Mouse (Mus musculus) gastrocnemius, postnatal 25 days (tissue): ENCODE data around the gene Tlr6. TPM values are rescaled to one million over a fixed set of nuclear protein-coding genes. Genes with fewer than 3 reads are reported as not detected.
A peak's percentile ranks its signal among the peaks of the same experiment; 100 is the strongest.

Experiments
- DNase-seq: peaks from one replicate; pipeline ENCODE4 v3.0.0; 2022
- long read RNA-seq, 2 experiments: library from polyadenylated mRNA; stranded (forward); transcript quantifications; one replicate each; pipeline ENCODE4 v2.0.0; 2021
- total RNA-seq, 2 experiments: library from RNA; stranded (reverse); gene quantifications; 1 replicate in 1 of 2; 2 replicates in 1 of 2; pipeline ENCODE4 v1.2.3; 2021

Gene Tlr6
- 1 to 10 TPM in 1 of 2 experiments, under 1 TPM in 1; 0.92 to 1.2 TPM for total RNA-seq
- long read RNA-seq, experiment 1 = 0 reads
- long read RNA-seq, experiment 2 = 0 reads

DNA sequence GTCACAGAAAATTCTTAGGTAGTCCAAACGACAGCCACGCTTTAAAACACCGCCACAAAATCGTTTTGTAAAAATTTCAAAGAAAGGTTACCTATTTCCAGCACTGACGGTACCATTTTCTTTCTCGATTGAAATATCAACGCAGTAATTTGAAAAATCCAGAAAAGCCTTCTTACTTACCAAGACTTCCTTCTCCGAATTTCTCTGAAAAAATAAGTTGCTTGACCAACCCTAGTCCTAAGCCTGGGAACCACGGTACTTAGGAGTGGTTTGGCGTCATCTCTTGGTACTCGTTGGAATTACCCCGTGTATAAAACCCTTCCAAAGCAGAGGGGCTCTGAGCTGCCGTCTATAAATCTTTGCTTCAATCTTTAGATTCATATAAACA lies at the start of gene Tlr6:
Tlr6 (minus strand) TSS at position 255 of the 388 bp plus-strand sequence.
- no peak for DNase-seq

DNA sequence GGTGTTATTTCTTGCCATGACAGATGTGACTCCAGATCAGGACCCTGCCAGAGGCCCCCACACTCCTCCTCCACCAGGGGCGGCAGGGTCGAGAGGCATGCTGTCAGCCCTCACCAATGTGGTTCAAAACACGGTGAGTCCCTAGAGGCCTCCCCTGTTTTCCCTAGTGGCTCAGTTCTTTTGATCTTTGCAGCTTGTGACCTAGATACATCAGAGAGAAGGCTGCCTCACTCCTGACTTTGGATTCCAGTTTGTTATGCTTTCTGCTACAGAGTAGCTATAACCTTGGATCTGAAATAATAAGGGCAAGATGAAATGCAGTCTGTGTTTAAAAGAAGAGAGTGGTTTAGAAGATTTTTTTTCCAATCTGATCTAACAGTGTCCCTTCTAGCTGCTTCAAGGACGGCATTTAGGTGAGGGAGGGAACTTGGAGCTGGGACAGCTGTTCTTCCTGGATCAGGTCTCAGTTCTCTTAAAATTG lies 46.2 kb upstream of the Tlr6 start:
- DNase-seq = no peak

- no peak for DNase-seq
Measured at GRCm38 (mm10) chr5:65005251-65005650, 45.4 kb upstream of the Tlr6 start.

DNA sequence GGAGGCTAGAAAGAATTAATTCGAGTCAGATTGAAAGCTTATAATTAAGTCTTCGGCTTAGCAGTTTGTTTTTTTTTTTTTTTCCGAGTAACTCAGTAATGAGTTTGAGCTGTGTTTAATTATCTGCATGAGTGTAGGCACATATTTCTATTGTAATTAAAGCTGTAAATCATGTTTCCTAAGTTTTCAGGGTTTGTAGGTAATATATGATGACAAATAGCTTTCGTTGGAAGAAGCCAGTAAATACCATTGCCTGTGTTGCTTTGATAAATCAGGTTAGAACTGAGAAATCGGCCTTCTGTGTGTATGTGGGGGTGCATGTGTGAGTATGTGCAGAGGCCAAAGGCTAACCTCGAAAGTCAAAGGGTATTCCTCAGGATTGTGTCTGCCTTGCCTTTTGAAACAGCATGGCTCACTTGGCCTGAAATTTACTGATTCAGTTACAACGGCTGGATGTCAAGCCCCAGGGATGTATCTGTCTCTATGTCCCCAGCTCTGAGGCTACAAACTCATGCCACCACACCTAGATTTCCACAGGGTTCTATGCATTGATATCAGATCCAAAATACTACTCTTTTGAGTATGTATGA lies 44.1 kb upstream of the Tlr6 start:
- DNase-seq = no peak

DNA sequence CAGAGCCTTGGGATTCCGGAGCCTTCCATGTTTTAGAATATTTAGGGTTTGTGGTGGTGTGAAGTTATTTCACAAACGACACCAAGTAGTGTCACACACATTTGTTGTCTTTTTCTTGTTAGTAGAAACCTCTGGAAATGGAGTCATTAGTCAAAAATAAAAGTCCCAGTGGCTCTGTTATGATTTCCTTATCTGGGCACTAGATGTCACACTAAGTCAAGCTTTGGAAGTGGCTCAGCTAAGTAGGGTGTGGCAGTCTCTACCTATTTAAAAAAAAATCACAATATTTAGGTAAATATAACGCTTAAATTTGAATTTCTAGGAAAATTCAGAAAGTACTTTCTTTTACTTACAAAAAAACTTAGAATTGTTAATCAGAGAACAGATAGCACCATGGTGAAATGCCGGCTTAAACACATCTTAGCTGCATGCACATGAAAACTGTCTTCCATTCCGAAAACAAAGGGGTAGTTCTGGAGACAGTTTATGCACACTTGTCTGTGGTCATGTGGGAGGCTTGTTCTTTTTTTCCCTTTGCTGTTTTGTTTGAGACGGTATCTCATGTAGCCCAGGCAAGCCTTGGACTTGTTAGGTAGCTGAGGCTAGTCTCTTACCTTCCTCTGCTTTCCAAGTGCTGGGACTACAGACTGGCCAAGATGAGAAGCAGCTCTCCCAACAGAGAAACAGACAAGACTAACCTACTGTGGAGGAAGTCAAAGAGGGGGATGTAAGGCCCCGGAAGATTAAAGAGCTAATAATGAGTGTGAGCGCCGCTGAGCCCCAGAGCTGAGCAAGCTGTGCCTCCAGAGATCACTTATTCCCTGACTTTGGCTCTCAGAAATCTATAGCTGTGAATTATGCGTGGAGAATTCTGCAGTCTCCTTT lies 43.3 kb upstream of the Tlr6 start:
- no peak for DNase-seq

DNA sequence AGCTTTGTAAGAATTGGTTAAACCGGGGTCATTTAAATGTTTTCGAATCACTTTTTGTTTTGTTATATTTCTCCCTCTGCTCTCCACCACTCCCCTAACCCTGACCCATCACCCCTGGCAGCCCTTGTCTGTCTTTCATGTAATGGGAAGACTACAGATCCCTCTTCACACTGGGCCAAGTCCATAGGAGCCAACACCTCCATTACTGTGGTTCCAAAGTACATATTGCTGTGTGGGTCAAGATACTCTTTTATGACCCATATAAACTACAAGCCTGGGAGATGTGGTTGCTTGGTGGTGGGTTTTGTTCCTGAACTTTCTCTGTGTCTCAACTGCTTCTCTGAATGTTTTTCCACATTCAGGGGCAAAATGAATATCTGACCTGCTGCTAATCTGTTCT lies 35.5 kb upstream of the Tlr6 start:
- DNase-seq = no peak

GRCm38 (mm10) chr5:64992540-64992939 lies 32.6 kb upstream of the Tlr6 start:
- no peak for DNase-seq

DNA sequence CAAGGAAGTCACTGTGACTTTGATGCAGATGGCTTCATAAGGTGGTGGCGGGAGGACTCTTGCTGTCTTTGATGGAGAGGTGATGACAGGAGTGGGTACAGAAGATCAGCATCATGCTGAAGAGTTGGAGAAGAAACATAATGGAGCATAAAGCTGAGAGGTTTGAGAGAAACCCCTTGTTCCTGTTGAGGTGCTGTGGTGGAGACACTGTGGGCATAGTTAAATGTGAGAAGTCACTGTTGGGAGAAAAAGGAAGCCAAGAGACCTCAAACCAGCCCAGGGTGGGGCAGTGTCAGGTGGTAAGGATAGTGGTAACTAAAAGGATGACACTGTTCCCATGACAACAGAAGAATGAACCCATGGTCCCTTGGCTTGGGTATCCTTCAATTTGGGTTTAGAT lies 30.0 kb upstream of the Tlr6 start:
- no peak for DNase-seq

- no peak for DNase-seq
Measured at GRCm38 (mm10) chr5:64985971-64986370, 26.1 kb upstream of the Tlr6 start.

GRCm38 (mm10) chr5:64977128-64977527 lies 17.2 kb upstream of the Tlr6 start:
- DNase-seq = no peak

DNA sequence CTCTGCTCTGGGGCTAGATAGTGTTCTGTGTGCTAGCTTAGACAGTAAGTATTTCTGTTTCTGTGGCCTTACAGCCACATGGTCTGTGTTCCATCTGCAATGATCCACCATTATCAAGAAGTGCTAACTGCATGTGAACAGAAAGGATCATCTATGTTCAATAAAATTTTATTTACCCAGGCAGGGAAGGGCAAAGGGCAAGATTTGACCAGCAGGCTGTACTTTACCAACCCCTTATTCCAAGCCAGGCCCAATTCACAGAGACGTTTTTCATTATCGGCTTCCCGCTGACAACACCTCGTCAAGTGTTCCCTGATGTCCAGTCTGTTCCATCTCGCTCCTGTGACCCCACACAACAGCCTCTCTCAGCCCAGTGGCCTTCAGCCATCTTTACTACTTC lies 15.2 kb upstream of the Tlr6 start:
- DNase-seq = no peak

DNA sequence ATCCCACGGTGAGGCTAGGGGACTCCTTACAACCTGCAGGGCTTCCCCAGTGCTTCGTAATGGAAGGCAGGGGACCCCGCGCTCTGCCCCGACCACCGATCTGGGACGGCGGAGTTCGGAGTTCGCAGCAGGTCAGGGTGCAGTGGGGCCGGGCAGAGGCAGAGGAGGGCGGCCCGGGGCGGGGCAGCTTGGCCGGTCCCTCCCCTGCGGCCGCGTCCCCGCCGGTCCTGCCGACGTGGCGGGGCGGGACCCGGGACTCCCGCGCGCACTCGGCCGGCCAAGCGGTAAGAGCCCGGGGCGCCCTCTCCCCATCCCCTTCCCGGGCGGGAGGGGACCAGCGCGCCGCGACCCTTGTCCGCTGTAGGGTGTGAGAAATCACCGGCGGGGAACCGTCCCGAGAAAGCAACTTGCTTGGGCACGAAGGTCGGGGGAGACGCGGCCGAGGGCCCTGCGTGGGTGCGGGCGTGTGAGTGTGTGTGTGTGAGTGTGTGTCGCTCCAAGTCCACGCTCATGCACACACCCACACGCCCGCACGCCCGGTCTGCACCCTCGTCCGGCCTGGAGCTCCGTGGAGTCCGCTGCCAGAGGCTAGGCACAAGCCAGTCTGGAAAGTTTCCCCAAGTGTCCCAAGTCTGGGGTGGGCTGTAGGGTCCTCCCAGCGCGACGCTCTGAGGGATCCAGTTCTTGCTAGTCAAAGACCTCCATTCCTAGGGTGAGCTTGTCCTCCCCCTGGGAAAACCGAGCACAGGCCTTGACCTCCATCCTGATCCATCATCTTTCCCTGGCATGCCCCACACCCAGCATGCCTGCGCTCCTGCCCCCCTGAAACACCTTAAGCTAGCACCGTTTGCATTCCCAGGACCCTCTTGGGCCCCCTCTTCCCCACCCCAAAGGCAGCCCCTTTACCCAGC lies 10.2 kb upstream of the Tlr6 start, which contains the start of gene Fam114a1:
Fam114a1 (plus strand) TSS at position 211 of the 911 bp plus-strand sequence.
- DNase-seq = peak; percentile 86

DNA sequence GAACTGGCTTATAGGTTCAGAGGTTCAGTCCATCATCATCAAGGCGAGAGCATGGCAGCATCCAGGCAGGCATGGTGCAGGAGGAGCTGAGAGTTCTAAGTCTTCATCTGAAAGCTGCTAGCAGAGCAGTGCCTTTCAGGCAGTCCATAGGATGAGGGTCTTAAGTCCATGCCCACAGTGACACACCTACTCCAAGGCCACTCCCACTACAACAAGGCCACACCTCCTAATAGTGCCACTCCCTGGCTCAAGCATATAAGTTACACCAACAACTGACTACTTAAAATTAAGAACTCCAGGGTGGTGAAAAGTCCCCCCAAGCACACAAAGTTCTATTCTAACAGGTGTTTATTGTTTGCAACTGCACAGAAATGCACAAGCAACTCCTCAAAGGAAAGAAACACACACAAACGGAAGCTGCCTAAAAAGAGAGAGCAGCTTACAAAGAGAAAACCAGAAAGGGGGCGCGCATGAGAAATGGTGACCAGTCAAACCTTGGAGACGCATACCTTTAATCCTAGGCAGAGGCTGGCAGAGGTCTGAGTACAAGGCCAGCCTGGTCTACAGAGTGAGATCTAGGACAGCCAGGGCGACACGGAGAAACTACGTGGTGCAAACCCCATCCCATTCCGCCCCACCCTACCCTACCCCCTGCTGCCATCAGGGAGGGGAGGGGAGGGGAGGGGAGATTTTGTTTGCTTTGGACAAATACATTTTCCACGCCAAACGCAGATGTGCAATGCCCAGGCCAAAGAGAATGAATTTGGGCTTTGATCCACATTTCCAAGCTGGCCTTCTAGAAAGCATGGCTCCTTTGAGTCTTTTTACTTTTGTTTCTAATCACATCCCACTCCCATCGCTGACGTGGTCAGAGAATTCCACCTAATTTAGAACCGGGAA lies 9.3 kb upstream of the Tlr6 start:
- DNase-seq = peak; percentile 33

- DNase-seq = no peak
Measured at GRCm38 (mm10) chr5:64963735-64964134, 3.8 kb upstream of the Tlr6 start.

- DNase-seq = no peak
Measured at GRCm38 (mm10) chr5:64963271-64963670, 3.4 kb upstream of the Tlr6 start.

DNA sequence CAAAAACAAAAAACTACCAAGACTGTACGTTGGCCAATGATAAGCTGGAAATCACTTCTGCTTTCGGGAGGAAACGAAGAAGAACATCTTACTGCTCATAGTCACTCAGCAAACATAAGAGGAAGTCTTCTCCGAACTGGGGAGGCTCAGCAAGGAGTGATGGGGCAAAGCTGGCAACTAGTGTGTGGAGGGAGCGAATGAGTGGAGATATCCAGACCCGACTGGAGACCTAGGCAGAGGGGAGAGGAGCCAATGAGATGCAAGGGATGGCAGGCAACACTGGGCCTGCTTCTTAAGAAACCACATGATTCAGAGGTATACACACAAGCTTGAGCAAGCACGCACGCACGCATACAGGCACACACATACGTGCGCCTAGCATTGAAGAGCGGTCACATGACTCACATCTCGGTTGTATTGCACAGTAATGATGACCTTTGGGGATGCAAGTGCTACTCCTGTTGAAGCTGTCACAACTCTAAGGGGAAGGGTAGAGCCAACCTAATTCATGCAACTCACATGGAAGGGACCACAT lies 1.0 kb upstream of the Tlr6 start:
- DNase-seq = no peak

- no peak for DNase-seq
Measured at GRCm38 (mm10) chr5:64958991-64959842, 680 bp downstream of the Tlr6 start.

DNA sequence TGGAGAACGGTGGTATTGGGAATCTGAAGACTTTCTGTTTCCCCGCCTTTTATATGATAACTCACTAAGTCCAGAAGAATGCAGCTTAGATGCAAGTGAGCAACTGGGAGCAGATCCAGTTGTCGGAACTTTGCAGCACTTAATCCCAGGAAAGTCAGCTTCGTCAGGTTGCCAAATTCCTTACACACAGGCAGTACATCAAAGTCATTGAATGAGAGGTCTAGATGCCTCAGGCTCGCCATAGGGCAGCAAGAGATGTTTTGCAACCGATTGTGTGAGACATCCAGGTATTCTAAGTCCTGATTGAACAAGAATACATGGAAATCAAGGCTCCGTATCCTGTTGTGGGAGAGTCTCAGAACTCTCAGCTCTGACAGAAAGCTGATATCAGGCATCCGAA lies 5.0 kb downstream of the Tlr6 start:
- DNase-seq = no peak

DNA sequence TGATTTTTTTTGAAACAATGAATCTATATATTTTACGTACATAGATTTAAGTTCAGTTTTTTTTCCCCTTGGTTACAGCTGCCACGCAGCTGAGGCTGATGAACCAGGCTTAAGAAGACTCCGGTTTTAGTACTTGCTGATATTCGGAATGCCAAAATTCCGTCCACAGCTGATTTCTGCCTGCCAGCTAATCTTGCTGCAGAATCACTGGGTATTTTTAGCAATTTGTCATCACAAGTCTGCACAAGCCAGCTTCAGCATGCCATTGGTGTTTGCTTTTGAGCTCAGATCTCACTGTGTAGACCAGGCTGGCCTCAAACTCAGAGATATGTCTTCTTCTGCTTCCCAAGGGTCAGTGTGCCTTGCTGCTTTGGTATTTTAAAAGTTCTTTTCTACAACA lies 8.4 kb downstream of the Tlr6 start:
- DNase-seq = no peak

- DNase-seq = no peak
Measured at GRCm38 (mm10) chr5:64932775-64933174, 27.1 kb downstream of the Tlr6 start.
